Mouse (Mus musculus): ENCODE measurements at regions not wholly inside any gene's neighbourhood (a gene's known extent, or its start where the extent isn't known, plus 50 kb on each side); places are given as distances from the start of the nearest gene placed in this dataset.
"Not testable (repeated sequence)": the region's sequence is repeated elsewhere in the genome, so short reads cannot be mapped to it uniquely, and the experiment has no call there.

DNA sequence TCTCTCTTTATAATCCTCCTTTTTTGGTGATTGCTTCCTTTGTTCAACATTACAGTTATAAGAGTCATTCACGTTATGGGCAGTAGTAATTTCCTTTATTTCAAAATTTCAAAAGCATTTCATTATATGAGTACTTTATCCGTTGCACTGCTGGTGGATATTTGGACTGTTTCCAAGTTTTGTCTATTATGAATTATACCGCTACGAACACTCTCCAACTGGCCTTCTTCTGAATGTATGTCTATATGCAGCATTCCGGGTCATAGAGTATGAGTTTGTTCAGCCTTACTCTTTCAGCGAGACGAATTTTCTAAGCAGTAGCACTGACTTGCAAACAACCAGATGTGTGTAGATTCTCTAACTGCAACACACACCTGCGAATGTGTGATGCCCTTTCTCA, 57.8 kb downstream of the Dusp6 start:
- DNase-seq (ENCODE audit: extremely low read depth, low read depth) = no peak

DNA sequence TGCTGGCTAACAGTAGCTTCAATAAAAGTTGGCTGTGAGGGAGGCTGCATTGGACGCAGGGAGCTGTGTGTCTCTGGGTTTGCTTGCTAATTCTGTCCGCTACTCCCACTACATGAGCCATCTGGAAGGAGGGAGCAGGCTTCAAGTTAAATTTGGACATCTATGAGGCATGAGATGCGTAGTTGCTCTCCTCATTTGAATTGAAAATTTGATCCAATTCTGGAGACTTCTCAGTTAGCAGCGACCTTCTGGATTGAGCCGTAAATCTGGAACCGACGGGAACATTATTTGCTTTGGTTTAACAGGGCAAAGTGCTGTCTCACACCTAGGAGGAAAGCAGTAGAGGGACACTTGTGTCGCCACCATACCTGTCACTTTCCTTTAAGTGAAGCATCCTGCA, 60.3 kb downstream of the Dusp6 start:
- no peak for DNase-seq (ENCODE audit: extremely low read depth, low read depth)

DNA sequence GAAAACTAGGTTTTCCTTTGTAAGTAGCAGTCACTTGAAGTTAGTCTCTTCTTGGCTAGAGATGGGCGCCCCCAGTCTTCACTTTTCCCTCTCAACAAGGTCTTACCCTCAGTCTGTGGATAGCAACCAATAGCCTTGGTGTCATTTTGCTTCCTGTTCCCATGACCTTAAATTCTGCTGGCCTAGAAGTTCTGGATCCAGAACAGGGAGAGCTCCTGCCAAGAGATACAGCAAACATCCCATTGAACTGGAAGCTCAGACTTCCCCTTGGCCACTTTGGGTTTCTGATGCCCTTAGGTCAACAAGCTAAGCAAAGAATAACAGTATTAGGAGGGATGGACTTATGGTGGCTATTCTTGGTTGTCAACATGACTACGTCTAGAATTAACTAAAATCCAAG, 64.5 kb downstream of the Dusp6 start:
- no peak for DNase-seq (ENCODE audit: extremely low read depth, low read depth)

DNA sequence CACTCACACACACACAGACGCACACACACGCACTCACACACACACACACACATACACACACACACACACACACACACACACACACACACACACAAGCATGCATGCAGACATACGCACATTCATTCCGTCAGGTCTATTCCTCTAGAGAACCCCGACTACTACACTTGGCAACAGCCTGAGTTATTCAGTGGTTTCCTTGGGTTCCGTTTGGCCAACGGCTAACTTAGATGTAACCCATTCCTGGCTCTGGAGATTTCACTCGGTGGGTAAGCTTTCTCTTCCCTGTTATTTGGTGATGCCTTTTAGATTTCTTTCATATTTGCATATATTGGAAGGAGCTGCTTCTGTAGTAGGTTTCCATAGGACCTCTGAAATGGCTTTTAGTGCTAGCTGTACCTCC, 65.5 kb downstream of the Dusp6 start:
- no peak for DNase-seq (ENCODE audit: extremely low read depth, low read depth)

DNA sequence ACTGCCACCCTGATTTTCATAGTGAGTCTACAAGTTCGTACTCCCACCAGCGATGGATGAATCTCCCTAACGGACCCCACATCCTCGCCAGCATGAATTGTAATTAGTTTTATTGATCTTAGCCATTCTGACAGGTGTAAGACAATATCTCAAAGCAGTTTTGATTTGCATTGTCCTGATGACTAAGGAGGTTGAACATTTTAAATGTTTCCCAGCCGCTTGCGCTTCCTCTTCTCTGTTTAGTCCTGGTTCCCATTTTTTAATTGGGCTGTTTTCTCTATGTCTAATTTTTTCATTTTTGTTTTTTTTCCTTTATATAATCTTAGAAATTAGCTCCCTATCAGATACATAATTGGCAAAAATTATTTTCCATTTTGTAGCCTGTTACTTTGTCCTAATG, 66.4 kb downstream of the Dusp6 start:
- DNase-seq (ENCODE audit: extremely low read depth, low read depth) = no peak

DNA sequence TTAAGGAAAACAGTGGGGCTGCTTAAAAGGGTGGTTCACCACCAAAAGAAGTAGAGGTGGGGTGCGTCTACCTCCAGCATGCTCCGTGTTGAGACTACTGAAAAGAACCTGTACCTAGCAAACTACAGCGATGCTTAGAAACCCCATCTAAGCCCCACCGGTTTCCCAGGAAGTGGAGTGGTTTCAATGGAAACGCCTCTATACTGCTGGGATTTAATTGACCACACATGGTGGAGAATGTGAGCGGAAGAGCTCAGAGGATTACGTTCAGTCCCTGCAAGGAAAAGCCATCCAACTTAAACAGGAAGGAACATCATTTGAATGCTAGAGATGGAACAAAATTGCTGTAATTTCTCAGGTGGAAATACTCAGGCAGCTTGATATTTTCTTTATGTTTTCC, 67.5 kb downstream of the Dusp6 start:
- DNase-seq (ENCODE audit: extremely low read depth, low read depth) = no peak

DNA sequence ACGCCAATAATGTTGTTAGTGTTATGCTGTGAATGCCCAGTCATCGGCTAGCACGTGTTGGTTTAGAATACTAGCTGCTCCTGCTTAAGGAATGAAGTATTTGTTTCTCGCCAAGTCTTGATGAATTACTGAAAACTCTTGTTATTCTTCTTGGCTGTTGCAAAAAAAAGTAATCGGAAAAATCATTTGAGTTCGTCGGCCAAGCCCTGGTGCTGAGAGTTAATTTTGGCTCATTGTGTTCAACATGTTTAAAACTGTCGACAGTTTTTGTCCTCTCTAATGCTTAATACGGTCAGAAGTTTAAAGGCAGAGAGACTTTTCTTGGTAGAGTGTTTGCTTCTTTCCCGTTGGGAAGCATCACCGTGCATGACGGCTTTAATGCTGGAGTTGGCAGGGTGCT, 68.8 kb downstream of the Dusp6 start:
- no peak for DNase-seq (ENCODE audit: extremely low read depth, low read depth)

DNA sequence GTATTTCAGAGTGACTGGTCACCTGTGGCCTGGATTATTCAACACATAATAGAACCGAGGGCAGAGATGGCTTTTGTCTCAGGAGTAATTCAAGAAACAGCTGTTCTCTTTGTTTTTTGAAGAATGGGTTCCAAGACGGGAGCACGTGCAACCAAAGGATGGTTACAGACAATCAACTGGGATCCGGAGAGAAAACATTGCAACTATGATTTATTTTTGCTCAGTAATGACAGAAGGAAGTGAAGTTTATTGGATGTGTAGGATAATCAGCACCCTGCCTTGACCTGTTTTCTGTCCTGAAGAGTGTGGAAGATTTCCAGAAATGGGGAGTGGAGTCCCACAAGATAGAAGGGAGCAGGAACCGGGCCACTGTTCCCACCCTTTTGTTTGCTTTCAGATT, 70.8 kb downstream of the Dusp6 start:
- no peak for DNase-seq (ENCODE audit: extremely low read depth, low read depth)

DNA sequence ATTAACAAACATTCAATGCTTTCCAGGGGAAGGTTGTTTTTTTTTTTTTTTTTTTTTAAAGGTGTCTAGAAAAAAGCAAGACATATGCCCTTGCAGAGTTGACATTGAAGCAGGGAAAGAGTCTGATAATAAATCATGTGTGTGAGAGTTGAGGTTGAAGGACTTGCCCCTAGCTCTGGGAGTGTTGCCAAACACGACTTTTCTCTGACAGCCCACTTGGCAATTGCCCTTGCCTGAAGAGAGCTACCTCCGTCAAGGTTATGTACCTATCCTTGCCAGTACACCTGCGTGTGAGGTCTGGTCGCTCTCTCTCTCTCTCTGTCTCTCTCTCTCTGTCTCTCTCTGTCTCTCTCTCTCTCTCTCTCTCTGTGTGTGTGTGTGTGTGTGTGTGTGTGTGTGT, 73.1 kb downstream of the Dusp6 start:
- no peak for DNase-seq (ENCODE audit: extremely low read depth, low read depth)

DNA sequence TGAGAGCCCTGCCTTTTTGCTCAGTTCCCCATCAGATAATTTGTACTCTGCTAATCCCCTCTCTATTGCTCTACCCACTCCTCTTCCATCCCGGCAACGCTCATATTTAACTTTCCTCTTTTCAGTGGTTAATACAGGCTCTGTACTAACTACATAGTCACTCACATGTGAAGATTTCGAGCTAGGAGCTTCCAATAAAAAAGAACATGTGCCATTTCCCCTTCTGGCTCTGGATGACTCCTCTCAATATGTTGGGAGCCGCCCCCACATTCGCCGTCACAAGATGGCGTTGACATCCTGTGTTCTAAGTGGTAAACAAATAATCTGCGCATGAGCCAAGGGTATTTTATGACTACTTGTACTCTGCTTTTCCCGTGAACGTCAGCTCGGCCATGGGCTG, 75.8 kb downstream of the Dusp6 start:
- DNase-seq (ENCODE audit: extremely low read depth, low read depth) = not testable (repeated sequence)

DNA sequence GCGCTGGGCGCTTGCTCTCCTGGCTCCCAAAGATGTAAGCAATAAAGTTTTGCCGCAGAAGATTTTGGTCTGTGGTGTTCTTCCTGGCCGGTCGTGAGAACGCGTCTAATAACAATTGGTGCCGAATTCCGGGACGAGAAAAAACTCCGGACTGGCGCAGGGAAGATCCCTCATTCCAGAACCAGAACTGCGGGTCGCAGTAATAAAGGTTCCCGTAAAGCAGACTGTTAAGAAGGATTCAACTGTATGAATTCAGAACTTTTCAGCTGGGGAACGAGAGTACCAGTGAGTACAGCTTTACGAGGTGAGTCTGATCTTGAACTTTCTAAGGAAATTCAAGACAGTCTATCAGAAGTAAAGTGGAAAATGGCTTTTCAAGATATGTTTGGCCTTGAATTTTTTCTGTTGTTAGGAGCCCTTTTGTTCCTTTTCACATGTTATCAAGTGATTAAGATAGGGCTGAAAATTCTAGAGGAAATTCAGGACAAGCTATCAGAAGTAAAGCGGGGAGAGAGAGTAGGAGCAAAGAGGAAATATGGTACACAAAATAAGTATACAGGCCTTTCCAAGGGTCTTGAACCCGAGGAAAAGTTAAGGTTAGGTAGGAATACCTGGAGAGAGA, 76.4 kb downstream of the Dusp6 start:
- DNase-seq (ENCODE audit: extremely low read depth, low read depth) = not testable (repeated sequence)

DNA sequence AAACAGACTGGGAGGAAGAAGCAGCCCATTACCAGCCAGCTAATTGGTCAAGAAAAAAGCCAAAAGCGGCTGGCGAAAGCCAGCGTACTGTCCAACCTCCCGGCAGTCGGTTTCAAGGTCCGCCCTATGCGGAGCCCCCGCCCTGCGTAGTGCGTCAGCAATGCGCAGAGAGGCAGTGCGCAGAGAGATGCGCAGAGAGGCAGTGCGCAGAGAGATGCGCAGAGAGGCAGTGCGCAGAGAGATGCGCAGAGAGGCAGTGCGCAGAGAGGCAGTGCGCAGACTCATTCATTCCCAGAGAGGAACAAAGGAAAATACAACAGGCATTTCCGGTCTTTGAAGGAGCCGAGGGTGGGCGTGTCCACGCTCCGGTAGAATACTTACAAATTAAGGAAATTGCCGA, 77.0 kb downstream of the Dusp6 start:
- not testable (repeated sequence) for DNase-seq (ENCODE audit: extremely low read depth, low read depth)

DNA sequence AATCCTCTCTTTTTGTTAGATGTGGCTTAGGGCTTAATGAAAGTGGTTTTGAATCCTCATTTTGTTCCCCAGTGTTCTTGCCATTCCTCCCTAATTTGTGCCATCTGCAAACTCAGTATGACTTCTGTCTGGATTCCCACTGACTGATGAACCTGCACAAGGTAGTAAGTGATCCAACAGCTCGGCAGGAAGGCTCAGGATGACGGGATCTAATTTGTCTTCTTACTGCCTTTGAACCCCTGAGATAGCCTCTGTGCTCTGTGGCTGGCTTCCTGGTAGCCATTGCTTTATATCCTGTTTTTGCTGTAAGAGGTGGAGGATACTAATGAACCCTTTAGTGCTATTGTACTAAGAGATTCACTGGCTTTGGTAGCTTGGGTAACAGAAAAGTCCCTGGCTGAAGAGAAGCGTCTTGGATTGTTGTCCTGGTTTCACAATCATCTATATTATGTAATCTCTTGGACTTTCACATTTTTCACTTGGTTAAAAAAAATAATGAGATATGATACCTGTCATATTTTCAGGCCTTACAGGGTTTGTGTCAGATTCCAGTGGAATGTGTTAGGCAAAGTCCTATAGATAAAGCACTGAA, 86.2 kb downstream of the Dusp6 start:
- no peak for DNase-seq (ENCODE audit: extremely low read depth, low read depth)

DNA sequence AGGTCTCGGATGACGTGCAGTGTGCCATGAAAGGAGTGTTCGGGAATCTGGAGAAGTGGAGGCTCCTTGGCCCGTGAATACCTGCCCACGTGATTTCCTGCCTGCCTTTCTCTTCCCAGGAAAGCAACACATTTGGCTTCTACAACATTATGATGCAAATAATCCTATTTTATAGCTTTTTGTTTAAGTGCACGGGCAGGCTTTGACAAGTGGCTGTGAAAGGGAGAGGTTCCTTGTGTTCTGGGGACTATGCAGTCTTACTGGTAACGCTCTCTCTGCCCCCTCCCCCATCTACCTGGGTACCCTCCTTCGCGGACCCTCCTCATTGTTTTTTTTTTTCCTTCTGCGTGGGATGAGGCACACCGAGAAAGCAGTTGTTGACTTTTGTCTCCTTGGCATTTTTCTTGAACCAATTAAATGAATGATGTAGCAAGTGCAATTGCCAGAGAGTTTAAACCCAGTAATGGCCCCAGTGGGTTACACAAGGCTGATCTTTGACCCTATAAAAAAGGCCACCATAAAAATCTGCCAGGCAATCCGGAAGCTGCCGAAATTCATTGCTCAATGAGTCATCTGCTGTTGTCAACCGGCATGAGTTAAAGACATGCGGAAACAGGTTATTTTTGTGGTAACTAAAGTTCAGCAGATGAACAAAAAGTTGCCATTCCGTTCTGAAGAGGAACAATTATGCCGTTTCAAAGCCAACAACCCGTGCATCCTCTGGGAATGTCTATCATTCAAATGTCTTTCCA, 90.7 kb downstream of the Dusp6 start:
- no peak for DNase-seq (ENCODE audit: extremely low read depth, low read depth)

DNA sequence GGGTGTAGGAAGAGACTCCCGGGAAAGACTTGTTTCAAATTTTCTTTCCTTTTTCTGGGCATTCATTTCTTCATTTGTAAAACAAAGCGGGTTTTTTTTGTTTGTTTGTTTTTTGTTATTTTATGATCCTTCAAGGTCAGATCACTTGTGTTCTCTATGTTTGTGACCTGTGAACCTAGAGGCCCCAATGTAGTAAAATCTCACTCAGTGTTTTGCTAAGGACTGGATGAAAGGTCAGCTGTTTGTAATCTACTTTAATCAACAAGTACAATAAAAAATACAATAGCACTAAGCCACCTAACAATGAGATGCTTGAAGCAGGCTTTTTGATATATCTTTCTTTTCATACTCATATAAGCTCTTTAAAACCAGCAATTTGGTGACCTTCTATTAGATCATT, 91.3 kb downstream of the Dusp6 start:
- no peak for DNase-seq (ENCODE audit: extremely low read depth, low read depth)

DNA sequence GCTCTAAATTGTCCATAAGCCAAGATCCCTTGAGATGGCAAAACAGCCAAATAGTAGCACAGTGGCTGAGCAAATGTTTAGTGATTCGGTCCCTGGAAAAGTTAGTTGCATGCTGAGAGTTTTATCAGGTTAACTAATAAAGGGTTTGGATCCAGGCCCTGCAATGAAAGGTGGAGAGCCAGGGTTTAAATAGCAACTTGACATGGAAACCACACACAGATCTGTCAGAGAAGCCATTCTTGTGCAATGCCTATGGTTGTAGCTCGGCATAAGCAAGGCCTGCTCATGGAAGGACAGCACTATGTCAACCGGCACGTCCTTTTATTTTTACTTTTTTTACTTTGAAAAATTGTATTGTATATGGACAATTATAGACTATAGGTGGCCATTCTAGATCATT, 92.3 kb downstream of the Dusp6 start:
- DNase-seq (ENCODE audit: extremely low read depth, low read depth) = no peak

DNA sequence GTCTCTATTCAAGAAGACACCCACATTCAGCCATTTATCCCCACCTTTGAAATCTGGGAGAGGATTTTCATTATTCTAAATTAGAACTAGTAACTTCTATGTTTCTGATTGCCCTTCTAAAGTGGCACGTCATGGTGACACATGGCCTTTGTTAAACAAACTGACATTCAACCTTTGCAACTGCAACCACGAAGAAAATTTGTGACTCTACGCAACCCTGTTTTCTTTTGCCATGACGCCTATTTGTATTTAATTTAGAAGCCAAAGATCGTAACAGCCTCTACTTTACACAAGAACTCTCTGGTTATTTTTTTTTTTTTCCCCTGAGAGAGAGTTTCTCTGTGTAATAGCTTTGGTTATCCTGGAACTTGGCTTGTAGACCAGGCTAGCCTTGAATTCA, 93.2 kb downstream of the Dusp6 start:
- no peak for DNase-seq (ENCODE audit: extremely low read depth, low read depth)

DNA sequence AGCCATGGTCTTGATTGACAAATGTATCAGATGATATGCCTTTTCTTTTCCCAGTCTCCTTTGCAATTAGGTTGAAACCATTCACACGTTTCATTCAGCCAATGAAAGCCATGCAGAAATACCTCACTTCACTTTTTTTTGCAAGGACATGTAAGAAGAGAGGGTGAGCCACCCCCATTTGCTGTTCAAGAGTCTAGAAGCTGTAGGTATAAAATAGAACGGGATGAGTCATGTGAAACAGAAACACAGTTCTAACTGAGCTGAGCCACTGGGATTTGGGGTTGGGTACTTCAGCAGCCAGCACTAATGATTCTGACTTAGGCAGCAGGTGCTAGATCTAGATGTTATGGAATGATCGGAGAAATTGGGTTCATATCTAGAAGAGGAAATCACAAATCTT, 93.9 kb downstream of the Dusp6 start:
- no peak for DNase-seq (ENCODE audit: extremely low read depth, low read depth)

DNA sequence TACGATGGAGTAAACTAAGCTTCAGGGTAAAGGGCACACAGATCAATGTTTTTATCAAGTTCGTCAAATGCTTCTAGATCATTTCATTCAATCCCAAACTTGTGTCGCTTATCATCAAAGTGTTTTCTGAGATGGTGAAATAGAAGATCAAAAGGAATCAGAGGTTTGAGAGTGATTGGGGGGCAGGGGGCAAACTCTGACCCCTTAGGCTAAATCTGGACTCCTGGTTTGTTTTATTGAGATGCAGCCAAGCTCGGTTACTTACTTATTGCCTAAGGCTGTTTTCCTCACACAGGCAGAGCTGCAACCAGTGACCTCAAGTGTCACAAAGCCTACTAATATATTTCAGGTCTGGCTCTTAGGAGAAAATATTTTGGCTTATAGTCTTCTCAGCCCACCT, 94.3 kb downstream of the Dusp6 start:
- DNase-seq (ENCODE audit: extremely low read depth, low read depth) = no peak

DNA sequence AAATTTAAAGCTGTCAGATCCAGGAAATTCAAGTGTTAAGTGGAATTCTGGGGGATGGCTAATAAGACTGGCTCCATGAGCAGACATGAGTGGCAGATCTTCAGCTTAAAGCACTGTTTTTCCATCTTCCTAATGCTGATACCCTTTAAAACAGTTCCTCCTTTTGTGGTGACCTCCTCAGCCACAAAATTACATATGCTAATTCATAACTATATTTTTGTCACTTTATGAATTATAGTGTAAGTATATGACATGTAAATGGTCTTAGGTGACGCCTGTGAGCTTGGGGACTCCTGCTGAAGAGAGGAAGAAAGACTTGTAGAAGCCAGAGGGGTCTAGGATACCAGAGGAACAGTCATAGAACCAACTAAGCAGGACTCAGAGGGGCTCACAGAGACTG, 95.2 kb downstream of the Dusp6 start:
- no peak for DNase-seq (ENCODE audit: extremely low read depth, low read depth)

DNA sequence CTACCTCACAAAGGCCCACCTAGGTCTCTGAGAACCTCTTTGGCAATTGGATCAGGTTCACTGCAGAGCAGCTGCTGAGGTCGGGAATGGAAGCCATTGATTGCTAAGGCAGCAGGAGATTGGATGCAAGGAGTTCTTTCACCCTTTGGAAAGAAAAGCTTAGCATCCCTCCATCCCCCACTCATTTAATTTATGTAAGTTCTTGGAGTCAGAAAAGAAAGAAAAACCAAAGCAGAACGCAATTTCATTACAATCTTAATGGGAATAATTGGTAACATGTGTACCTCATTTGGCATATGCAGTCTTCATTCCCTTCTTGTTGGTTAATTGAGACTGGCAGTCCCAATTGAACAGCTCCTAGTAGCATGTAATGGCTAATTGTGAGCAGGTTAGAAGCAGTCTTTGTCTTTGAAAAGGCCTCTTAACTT, 96.4 kb downstream of the Dusp6 start:
- DNase-seq (ENCODE audit: extremely low read depth, low read depth) = no peak

DNA sequence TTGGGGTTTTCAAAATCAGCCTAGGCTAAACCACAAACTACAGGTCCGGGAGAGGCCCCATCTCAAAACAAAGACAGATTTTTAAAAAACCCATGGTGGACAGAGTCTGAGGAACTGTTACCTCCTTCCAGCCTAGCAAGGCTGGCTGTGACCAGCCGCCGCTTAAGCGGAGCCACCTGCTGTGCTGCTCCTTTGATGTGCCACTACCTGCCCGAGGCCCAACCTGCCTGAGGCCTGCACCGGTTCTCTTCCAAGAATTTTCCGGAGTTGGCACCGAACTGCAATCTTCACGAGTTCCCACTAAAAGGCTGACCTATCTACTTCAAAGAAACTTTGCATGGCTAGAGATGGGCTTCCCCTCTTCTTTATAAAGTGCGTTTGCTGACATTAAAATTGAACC, 97.6 kb downstream of the Dusp6 start:
- DNase-seq (ENCODE audit: extremely low read depth, low read depth) = not testable (repeated sequence)

DNA sequence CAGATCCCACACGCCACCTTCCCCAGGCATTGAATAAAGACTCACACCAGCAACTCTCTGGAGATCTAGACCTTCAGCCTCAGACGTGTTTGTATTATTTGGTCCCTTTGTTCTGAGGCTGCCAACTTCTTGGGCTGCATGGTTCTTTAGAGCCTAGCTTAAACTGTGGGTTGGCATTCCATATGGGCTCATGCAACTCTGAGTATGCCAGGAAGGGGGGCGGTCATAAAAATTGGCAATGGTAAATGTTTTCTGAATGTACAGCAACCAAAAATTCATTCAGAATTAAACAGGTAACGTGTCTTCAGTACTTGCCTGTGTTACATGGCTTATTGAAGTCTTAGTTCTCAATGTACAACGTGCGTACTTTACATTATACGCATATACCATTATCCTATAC, 103.1 kb downstream of the Dusp6 start:
- no peak for DNase-seq (ENCODE audit: extremely low read depth, low read depth)
